Mouse (Mus musculus) hindbrain, postnatal 0 days (tissue): ENCODE data around the gene Fmo9. TPM values are rescaled to one million over a fixed set of nuclear protein-coding genes. Genes with fewer than 3 reads are reported as not detected.

ENCODE experiments used
- ATAC-seq: fragments of 200-750 bp; cut with Nextera tagmentation; 2 replicates; pipeline ENCODE4 v1.8.0; 2017; ENCODE audit warnings: mild to moderate bottlenecking, moderate TSS enrichment, moderate library complexity
- DNase-seq: peaks from one replicate; pipeline ENCODE4 v3.0.0-alpha.2; 2015; ENCODE audit warnings: low spot score
- H3K27ac ChIP-seq: fragments of 300-500 bp; sonication (generic); 2 replicates; pipeline ENCODE4 v1.5.1; 2014; ENCODE audit warnings: mild to moderate bottlenecking
- H3K27me3 ChIP-seq: fragments of 300-500 bp; sonication (generic); 2 replicates; pipeline ENCODE4 v1.6.1; 2014; ENCODE audit warnings: low read length, mixed read lengths; ENCODE audit not compliant: insufficient read depth
- H3K36me3 ChIP-seq: fragments of 300-500 bp; sonication (generic); 2 replicates; pipeline ENCODE4 v1.6.1; 2014; ENCODE audit warnings: low read length, mixed read lengths; ENCODE audit not compliant: insufficient read depth
- H3K4me1 ChIP-seq: fragments of 300-500 bp; sonication (generic); 2 replicates; pipeline ENCODE4 v1.6.1; 2014; ENCODE audit warnings: antibody characterized with exemption, low read length, mixed read lengths; ENCODE audit not compliant: insufficient read depth
- H3K4me2 ChIP-seq: fragments of 300-500 bp; sonication (generic); 2 replicates; pipeline ENCODE4 v1.6.1; 2014; ENCODE audit warnings: low read depth, mild to moderate bottlenecking, low read length, moderate library complexity, mixed read lengths
- H3K4me3 ChIP-seq: fragments of 300-500 bp; sonication (generic); 2 replicates; pipeline ENCODE4 v1.5.1; 2014; ENCODE audit warnings: low read length
- H3K9ac ChIP-seq: fragments of 300-500 bp; sonication (generic); replicated peaks from 2 replicates; pipeline ENCODE4 v1.6.1; 2014; ENCODE audit warnings: mild to moderate bottlenecking, low read length, moderate library complexity, mixed read lengths
- H3K9me3 ChIP-seq: fragments of 300-500 bp; sonication (generic); 2 replicates; pipeline ENCODE4 v1.6.1; 2016; ENCODE audit warnings: low read length, mixed read lengths
- CTCF ChIP-seq: IDR thresholded peaks from 2 replicates; pipeline ENCODE4 v1.5.1; 2016; ENCODE audit warnings: antibody characterized with exemption, control low read depth, low read depth
- WGBS: fragments of 180-500 bp; shearing (Covaris S2); extraction: QIAGEN DNeasy Blood & Tissue Kit; methylation state at CpG from one replicate; pipeline ENCODE4 v1.1.7; 2014; 5-methylcytosine and 5-hydroxymethylcytosine counted together
- polyA plus RNA-seq: library from polyadenylated mRNA; unstranded; fragments of >200 nt; fragmentation: Nextera tagmentation; extraction: Ambion mirVana; gene quantifications from 2 replicates; pipeline ENCODE4 v1.2.1, GENCODE M21; 2015
- total RNA-seq: library from RNA; depleted of rRNA; stranded (reverse); fragments of >200 nt; gene quantifications from 2 replicates; pipeline ENCODE4 v1.2.3, GENCODE M21; 2014; rRNA removed

Fmo9 gene
- total RNA-seq (0.25 TPM in 1 of 2 replicates, not detected in the other), polyA plus RNA-seq (not detected in 2 replicates)

DNA sequence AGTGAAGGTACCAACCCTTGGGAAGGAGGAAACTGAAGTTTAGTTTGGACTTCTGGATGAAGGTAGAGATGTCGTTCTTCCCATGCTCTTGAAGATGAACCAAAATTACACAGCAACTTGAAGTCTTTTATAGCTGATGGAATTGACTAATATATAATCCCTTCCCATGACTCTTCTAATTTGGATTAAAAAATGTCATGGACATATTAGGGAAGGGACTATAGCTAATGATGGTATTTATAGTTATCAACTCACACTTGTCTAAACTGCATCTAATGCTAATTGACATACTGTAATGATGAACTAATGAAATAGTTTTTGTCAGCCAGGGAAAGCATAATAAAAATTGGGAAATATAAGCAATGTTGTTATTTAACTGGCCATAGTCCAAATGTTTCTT lies at the start of gene Fmo9:
Fmo9 (minus strand) TSS at position 101 of the 400 bp plus-strand sequence.
- no peaks in the 10 kb centered on the region for H3K27me3 ChIP-seq
- H3K4me3 ChIP-seq, result no peak within 1 kb of the TSS
- DNase-seq (no peak), ATAC-seq (no peak)
- no peaks in the 10 kb centered on the region for H3K4me1 ChIP-seq
- no peaks in the 10 kb centered on the region for H3K36me3 ChIP-seq
- 78% methylated on average over 1 of the region's 1 CpGs for WGBS
- TF ChIP-seq CTCF, result no peak
- no peak within 1 kb of the TSS for H3K4me2 ChIP-seq
- no peaks in the 10 kb centered on the region for H3K9me3 ChIP-seq
- no peak within 1 kb of the TSS for H3K9ac ChIP-seq
- H3K27ac ChIP-seq, result no peak within 1 kb of the TSS

DNA sequence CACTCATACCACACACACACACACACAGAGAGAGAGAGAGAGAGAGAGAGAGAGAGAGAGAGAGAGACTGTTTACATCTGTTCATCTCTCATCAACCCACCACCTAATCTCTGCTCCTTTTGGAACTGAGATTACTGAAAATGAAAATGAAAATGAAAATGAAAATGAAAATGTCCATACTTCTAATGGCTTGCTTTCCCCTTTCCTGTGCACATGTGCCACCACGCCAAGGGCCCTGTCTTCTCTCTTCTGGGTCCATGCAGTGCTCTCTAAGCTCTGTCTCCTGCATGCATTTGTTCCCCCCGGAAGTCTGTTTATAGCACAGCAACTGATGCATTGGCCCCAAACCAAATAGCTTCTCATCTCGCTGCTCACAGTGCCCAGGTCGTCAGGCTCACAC lies 49.2 kb upstream of the Fmo9 start:
- H3K9me3 ChIP-seq, result no peaks in the 10 kb centered on the region
- no peak overlapping the region for H3K27ac ChIP-seq
- H3K4me2 ChIP-seq, result no peak overlapping the region
- TF ChIP-seq CTCF, result no peak
- H3K36me3 ChIP-seq, result no peaks in the 10 kb centered on the region
- ATAC-seq (no peak), DNase-seq (no peak)
- no peak overlapping the region for H3K4me3 ChIP-seq
- H3K9ac ChIP-seq, result no peak overlapping the region
- no peaks in the 10 kb centered on the region for H3K27me3 ChIP-seq
- H3K4me1 ChIP-seq, result no peaks in the 10 kb centered on the region
- 64% methylated on average over 4 of the region's 4 CpGs for WGBS

DNA sequence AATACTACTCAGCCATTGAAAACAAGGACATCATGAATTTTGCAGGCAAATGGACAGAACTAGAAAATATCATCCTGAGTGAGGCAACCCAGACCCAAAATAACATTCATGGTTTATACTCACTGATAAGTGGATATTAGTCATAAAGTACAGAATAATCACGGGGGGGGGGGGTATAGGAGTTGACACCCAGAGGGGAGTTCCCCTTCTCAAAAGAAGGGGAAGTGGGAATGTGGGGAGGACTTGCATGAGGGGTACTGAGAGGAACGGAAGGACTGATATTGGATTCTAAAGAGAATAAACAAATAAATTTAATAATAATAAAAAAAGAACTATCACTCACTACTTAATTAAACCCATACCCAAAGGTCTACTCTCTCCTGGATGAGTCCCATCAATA lies 48.6 kb upstream of the Fmo9 start:
- Histone ChIP-seq H3K4me1 (no peaks in the 10 kb centered on the region), H3K9ac (no peak overlapping the region), H3K27ac (no peak overlapping the region), H3K4me3 (no peak overlapping the region), H3K9me3 (no peaks in the 10 kb centered on the region), H3K4me2 (no peak overlapping the region), H3K27me3 (no peaks in the 10 kb centered on the region), H3K36me3 (no peaks in the 10 kb centered on the region)
- WGBS, result 74% methylated on average over 2 of the region's 2 CpGs
- no peak for ATAC-seq
- no peak for DNase-seq
- no peak for TF ChIP-seq CTCF

DNA sequence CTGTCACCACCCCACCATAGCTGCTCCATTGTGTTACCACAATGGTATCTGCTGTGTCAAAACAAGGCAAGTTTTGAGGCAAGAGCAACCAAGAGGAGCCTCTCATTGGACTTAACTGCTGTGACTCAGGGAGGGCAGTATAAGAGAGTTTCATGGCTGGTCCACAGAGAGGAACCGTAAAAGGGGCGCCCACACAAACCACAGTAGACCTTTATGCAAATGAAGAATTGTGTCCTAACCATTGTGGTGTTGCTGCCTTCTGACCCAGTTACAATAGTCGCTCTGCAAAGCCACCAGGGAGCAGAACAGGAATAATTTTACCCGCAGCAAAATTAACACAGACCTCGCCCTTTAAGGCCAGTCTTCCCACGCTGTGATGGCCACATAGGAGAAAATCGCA lies 29.2 kb upstream of the Fmo9 start:
- Histone ChIP-seq H3K27me3 (no peaks in the 10 kb centered on the region), H3K4me1 (no peaks in the 10 kb centered on the region), H3K4me3 (no peak overlapping the region), H3K9ac (no peak overlapping the region), H3K36me3 (no peaks in the 10 kb centered on the region), H3K9me3 (no peaks in the 10 kb centered on the region), H3K4me2 (no peak overlapping the region), H3K27ac (no peak overlapping the region)
- ATAC-seq (no peak), DNase-seq (no peak)
- no peak for TF ChIP-seq CTCF
- 88% methylated on average over 7 of the region's 7 CpGs for WGBS

DNA sequence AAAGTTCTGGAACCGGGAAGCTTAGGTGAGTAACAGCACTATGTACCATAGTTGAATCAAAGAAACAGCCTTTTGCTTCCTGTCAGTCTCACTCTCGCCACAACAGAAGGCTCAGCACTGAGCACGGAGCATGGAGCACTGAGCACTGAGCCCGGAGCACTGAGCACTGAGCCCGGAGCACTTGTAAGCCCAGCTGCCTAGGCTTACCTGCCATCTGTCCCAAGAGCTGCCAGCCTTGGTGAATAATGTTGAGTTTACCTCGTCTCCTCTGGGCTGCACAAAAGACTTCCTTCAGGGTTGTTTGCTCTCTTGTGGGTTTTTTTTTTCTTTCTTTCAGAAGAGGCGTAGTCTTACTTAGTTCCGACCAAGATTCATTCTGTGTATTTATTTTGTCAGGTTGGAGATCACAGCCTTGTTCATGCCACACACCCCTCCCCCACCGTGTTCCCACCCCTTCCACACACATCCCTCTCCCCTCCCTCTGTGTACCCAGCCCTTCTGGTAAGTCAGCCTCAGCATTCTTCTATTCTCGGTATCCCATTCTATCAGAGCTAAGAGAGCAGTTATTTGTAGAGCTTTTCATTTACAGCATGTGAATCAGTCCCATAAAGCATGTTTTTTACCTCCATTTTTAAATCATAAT lies 20.7 kb upstream of the Fmo9 start:
- no peak for TF ChIP-seq CTCF
- no peak overlapping the region for H3K4me2 ChIP-seq
- H3K9ac ChIP-seq, result no peak overlapping the region
- no peak for ATAC-seq
- 69% methylated on average over 10 of the region's 10 CpGs for WGBS
- DNase-seq, result no peak
- H3K27ac ChIP-seq, result no peak overlapping the region
- H3K9me3 ChIP-seq, result no peaks in the 10 kb centered on the region
- no peak overlapping the region for H3K4me3 ChIP-seq
- no peaks in the 10 kb centered on the region for H3K27me3 ChIP-seq
- H3K36me3 ChIP-seq, result no peaks in the 10 kb centered on the region
- H3K4me1 ChIP-seq, result no peaks in the 10 kb centered on the region

DNA sequence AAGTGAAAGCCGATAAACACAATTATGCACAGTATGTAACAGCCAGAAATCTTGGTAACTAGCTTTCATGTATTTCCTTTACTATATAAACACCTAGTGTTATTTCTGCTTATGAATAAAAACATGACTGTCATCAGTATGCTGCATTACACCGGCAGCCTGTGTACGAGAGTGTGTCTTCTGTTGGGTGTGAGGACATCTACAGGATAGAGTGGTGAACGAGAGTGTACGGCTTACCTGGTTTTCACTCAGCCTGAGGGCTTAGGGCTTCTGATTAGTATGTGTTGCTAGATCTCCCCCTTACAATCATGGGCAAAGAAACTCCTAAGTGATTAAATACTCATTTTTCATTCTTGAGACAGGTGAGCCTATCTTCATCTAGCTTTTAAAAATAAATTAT lies 12.4 kb downstream of the Fmo9 start:
- no peak for TF ChIP-seq CTCF
- H3K36me3 ChIP-seq, result no peaks in the 10 kb centered on the region
- H3K4me3 ChIP-seq, result no peak overlapping the region
- peak; percentile 53; the same call in 1 of the 2 replicates for ATAC-seq
- WGBS, result 78% methylated on average over 5 of the region's 5 CpGs
- no peaks in the 10 kb centered on the region for H3K27me3 ChIP-seq
- H3K27ac ChIP-seq, result no peak overlapping the region
- H3K4me2 ChIP-seq, result no peak overlapping the region
- H3K9ac ChIP-seq, result no peak overlapping the region
- no peaks in the 10 kb centered on the region for H3K9me3 ChIP-seq
- DNase-seq, result no peak
- no peaks in the 10 kb centered on the region for H3K4me1 ChIP-seq

DNA sequence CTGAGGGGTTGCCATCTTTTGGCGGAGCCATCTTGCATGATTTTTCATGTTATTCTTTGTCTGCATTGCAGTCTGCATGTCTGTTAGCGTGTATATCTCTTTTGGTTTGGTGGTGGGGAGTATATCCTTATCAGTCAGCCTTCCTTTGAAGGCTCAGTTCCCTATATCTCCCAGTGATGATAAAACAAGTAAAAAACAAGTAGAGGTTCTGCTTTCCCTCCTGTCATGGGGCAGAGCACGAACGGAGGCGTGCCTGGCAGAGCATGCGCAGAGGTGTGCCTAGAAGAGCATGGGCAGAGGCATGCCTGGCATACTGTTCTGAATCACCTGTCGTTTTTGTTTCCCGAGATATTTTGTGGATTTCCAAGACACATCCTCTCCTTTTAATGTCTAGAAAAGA lies 20.8 kb downstream of the Fmo9 start:
- Histone ChIP-seq H3K9me3 (no peaks in the 10 kb centered on the region), H3K36me3 (no peaks in the 10 kb centered on the region), H3K27me3 (no peaks in the 10 kb centered on the region), H3K4me3 (no peak overlapping the region), H3K4me2 (no peak overlapping the region), H3K27ac (no peak overlapping the region), H3K4me1 (no peaks in the 10 kb centered on the region), H3K9ac (no peak overlapping the region)
- TF ChIP-seq CTCF, result no peak
- 92% methylated on average over 8 of the region's 8 CpGs for WGBS
- no peak for DNase-seq
- ATAC-seq, result no peak
